23 mouse cellular contexts compared by ENCODE assay signal in the genomic region with DNA sequence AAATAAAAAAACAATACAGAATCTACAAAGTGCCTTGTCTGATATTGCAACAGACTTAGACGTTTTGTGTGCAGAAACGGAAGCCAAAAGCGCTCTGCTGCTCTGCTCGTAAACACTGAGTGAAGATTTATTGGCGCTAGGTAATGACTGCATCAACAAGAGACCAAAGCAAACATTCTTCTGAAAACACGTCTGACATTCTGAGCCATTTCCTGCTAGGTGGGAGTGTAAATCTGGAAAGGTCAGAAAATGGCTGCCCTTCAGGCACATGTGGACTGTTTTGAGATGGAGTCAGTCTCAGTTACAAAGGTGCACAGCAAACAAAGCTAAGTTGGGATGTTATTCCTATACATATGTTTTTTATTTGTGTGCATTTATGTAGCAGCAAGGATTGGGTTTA.
A peak's percentile ranks its signal among the peaks of the same experiment; 100 is the strongest.
DNase-seq lines count a peak whose midpoint lies in the region; ATAC-seq and TF ChIP-seq lines count a peak whose summit lies in the region.
"Had no signal": no experiment of that assay in that cellular context is flagged by ENCODE, and none has a peak within 500 bp of the region (broad histone marks: within the 10 kb centered on the region; RNA-seq: fewer than 3 reads in every experiment).

No protein-coding gene starts in this region.

- peak; percentile 71; the same call in 1 of the 2 replicates for ATAC-seq in kidney, postnatal 0 days (replicated peaks; ENCODE audit: low FRiP score, low read depth)
- peak; percentile 47; the same call in 1 of the 2 replicates for ATAC-seq in neural tube, embryonic 13.5 days (ENCODE audit: low read depth)
- ATAC-seq in megakaryocyte progenitor cell, adult 5-6 weeks (replicated peaks; ENCODE audit: poor library complexity), result no peak
- ATAC-seq: intestine, postnatal 0 days had no signal

- no peak for TF ChIP-seq CTCF in kidney, postnatal 0 days (IDR thresholded peaks at IDR 0.05; ENCODE audit: low read depth)

- no peaks in the 10 kb centered on the region for H3K9me3 ChIP-seq in kidney, postnatal 0 days (replicated peaks; ENCODE audit: low read length)
- no peaks in the 10 kb centered on the region for H3K9me3 ChIP-seq in limb, embryonic 10.5 days (replicated peaks)
- H3K9me3 ChIP-seq in neural tube, embryonic 13.5 days, result no peaks in the 10 kb centered on the region
- H3K9me3 ChIP-seq: heart, embryonic 10.5 days; hindbrain, embryonic 12.5 days; midbrain, embryonic 10.5 days; neural tube, embryonic 12.5 days; stomach, embryonic 15.5 days had no signal

- 11% methylated on average over 6 of the region's 6 CpGs for WGBS in kidney, postnatal 0 days
- 17% methylated on average over 6 of the region's 6 CpGs for WGBS in limb, embryonic 10.5 days
- 28% methylated on average over 6 of the region's 6 CpGs for WGBS in neural tube, embryonic 13.5 days

- DNase-seq in kidney, postnatal 0 days (ENCODE audit: low spot score), result peak; percentile 88
- DNase-seq in kidney, adult 9 months, result no peak
- DNase-seq in embryo, embryonic 11.5 days (ENCODE audit: low read depth, low spot score), result peak; percentile 29
- DNase-seq in limb, embryonic 10.5 days (ENCODE audit: low spot score), result peak; percentile 45
- no peak for DNase-seq in spleen, adult 12 weeks (ENCODE audit: low spot score)
- DNase-seq in gastrocnemius, postnatal 4 days (ENCODE audit: low spot score in 2 of 2), result no peak
- DNase-seq: adrenal gland, adult 2 months; cerebellum, adult 8-10 months; gastrocnemius, postnatal 25 days; heart, postnatal 10 days; lung, adult 18-20 months; lung, postnatal 36 days; right cerebral cortex, postnatal 25 days; thymus, adult 2 months had no signal

- H3K36me3 ChIP-seq in kidney, postnatal 0 days (ENCODE audit: insufficient read depth, low read length), result no peaks in the 10 kb centered on the region
- no peaks in the 10 kb centered on the region for H3K36me3 ChIP-seq in limb, embryonic 10.5 days
- no peaks in the 10 kb centered on the region for H3K36me3 ChIP-seq in neural tube, embryonic 13.5 days
- H3K36me3 ChIP-seq: heart, embryonic 10.5 days; hindbrain, embryonic 12.5 days; midbrain, embryonic 10.5 days; neural tube, embryonic 12.5 days; stomach, embryonic 15.5 days had no signal

- no peak overlapping the region for H3K9ac ChIP-seq in kidney, postnatal 0 days (ENCODE audit: low read depth, low read length)
- H3K9ac ChIP-seq in neural tube, embryonic 13.5 days, result no peak overlapping the region
- H3K9ac ChIP-seq: hindbrain, embryonic 12.5 days; neural tube, embryonic 12.5 days; stomach, embryonic 15.5 days had no signal

- H3K4me2 ChIP-seq in kidney, postnatal 0 days (ENCODE audit: low read length), result no peak overlapping the region
- no peak overlapping the region for H3K4me2 ChIP-seq in neural tube, embryonic 13.5 days
- H3K4me2 ChIP-seq: hindbrain, embryonic 12.5 days; liver, embryonic 11.5 days; neural tube, embryonic 12.5 days; stomach, embryonic 15.5 days had no signal

- no peaks in the 10 kb centered on the region for H3K27me3 ChIP-seq in kidney, postnatal 0 days (ENCODE audit: insufficient read depth, low read length)
- no peaks in the 10 kb centered on the region for H3K27me3 ChIP-seq in limb, embryonic 10.5 days (ENCODE audit: low read depth, poor library complexity, severe bottlenecking)
- H3K27me3 ChIP-seq in neural tube, embryonic 13.5 days, result no peaks in the 10 kb centered on the region
- H3K27me3 ChIP-seq: hindbrain, embryonic 12.5 days; neural tube, embryonic 12.5 days; stomach, embryonic 15.5 days had no signal

- no peak overlapping the region for H3K4me3 ChIP-seq in kidney, postnatal 0 days (replicated peaks; ENCODE audit: low read depth, low read length)
- H3K4me3 ChIP-seq in limb, embryonic 10.5 days, result no peak overlapping the region
- H3K4me3 ChIP-seq in neural tube, embryonic 13.5 days, result no peak overlapping the region
- H3K4me3 ChIP-seq: heart, embryonic 10.5 days; hindbrain, embryonic 12.5 days; midbrain, embryonic 10.5 days; neural tube, embryonic 12.5 days; stomach, embryonic 15.5 days had no signal

- no peak overlapping the region for H3K27ac ChIP-seq in kidney, postnatal 0 days
- peak overlapping the region; percentile 84 for H3K27ac ChIP-seq in limb, embryonic 10.5 days
- H3K27ac ChIP-seq in neural tube, embryonic 13.5 days (replicated peaks), result peak overlapping the region; percentile 10; the same call in 1 of the 2 replicates
- H3K27ac ChIP-seq: heart, embryonic 10.5 days; hindbrain, embryonic 12.5 days; midbrain, embryonic 10.5 days; neural tube, embryonic 12.5 days; stomach, embryonic 15.5 days had no signal

- H3K4me1 ChIP-seq in kidney, postnatal 0 days (replicated peaks; ENCODE audit: insufficient read depth, low read length), result no peaks in the 10 kb centered on the region
- peaks cover 26% of the 10 kb centered on the region for H3K4me1 ChIP-seq in limb, embryonic 10.5 days
- peaks cover 14% of the 10 kb centered on the region for H3K4me1 ChIP-seq in neural tube, embryonic 13.5 days (replicated peaks)
- H3K4me1 ChIP-seq: heart, embryonic 10.5 days; stomach, embryonic 15.5 days had no signal

Comparison
In these comparisons a context has a peak if more than half of its experiments do, and no peak if none do; other contexts are left out.
1. DNase-seq: peak in kidney, postnatal 0 days (single experiment), embryo, embryonic 11.5 days (single experiment) and limb, embryonic 10.5 days (single experiment); none in kidney, adult 9 months (single experiment), spleen, adult 12 weeks (single experiment) and gastrocnemius, postnatal 4 days (0 of 2).